17 mouse cellular contexts compared by ENCODE assay signal in genomic region chr6:54141165-54141564, GRCm38 (mm10).
DNase-seq lines count a peak whose midpoint lies in the region; ATAC-seq and TF ChIP-seq lines count a peak whose summit lies in the region.
"Had no signal": no experiment of that assay in that cellular context is flagged by ENCODE, and none has a peak within 500 bp of the region (broad histone marks: within the 10 kb centered on the region; RNA-seq: fewer than 3 reads in every experiment).

No protein-coding gene starts in this region.

- no peak for TF ChIP-seq CTCF in forebrain, postnatal 0 days (IDR thresholded peaks at IDR 0.05; ENCODE audit: low read depth)

- no peaks in the 10 kb centered on the region for H3K9me3 ChIP-seq in forebrain, embryonic 14.5 days (replicated peaks; ENCODE audit: control insufficient read depth, low read length)
- H3K9me3 ChIP-seq in forebrain, postnatal 0 days (ENCODE audit: low read length): no peaks in the 10 kb centered on the region
- H3K9me3 ChIP-seq in kidney, embryonic 14.5 days (ENCODE audit: control insufficient read depth, low read length): no peaks in the 10 kb centered on the region
- H3K9me3 ChIP-seq: lung, embryonic 15.5 days; neural tube, embryonic 12.5 days; stomach, embryonic 15.5 days had no signal

- H3K36me3 ChIP-seq in forebrain, embryonic 14.5 days (ENCODE audit: control insufficient read depth, insufficient read depth, low read length): no peaks in the 10 kb centered on the region
- no peaks in the 10 kb centered on the region for H3K36me3 ChIP-seq in forebrain, postnatal 0 days (ENCODE audit: insufficient read depth)
- H3K36me3 ChIP-seq in kidney, embryonic 14.5 days (ENCODE audit: control insufficient read depth, insufficient read depth, low read length): no peaks in the 10 kb centered on the region
- H3K36me3 ChIP-seq: lung, embryonic 15.5 days; neural tube, embryonic 12.5 days; stomach, embryonic 15.5 days had no signal

- peak overlapping the region; percentile 9; the same call in 1 of the 2 replicates for H3K27ac ChIP-seq in forebrain, embryonic 14.5 days (ENCODE audit: low read depth, low read length)
- no peak overlapping the region for H3K27ac ChIP-seq in forebrain, postnatal 0 days (ENCODE audit: low read depth, low read length)
- H3K27ac ChIP-seq in kidney, embryonic 14.5 days (ENCODE audit: low read depth, low read length): no peak overlapping the region
- H3K27ac ChIP-seq: kidney, postnatal 0 days; liver, embryonic 14.5 days; lung, embryonic 15.5 days; neural tube, embryonic 12.5 days; stomach, embryonic 15.5 days had no signal

- 52% methylated on average over 3 of the region's 3 CpGs for WGBS in forebrain, embryonic 14.5 days
- 50% methylated on average over 3 of the region's 3 CpGs for WGBS in forebrain, postnatal 0 days
- 77% methylated on average over 3 of the region's 3 CpGs for WGBS in kidney, embryonic 14.5 days

- ATAC-seq in forebrain, embryonic 14.5 days: peak; percentile 18; the same call in 1 of the 2 replicates
- ATAC-seq in forebrain, postnatal 0 days: no peak
- no peak for ATAC-seq in kidney, embryonic 14.5 days (ENCODE audit: low FRiP score, low TSS enrichment)

- no peak overlapping the region for H3K9ac ChIP-seq in forebrain, embryonic 14.5 days (ENCODE audit: low read length)
- H3K9ac ChIP-seq in forebrain, postnatal 0 days: no peak overlapping the region
- no peak overlapping the region for H3K9ac ChIP-seq in kidney, embryonic 14.5 days (ENCODE audit: low read depth, low read length)
- H3K9ac ChIP-seq: liver, embryonic 14.5 days; lung, embryonic 15.5 days; neural tube, embryonic 12.5 days; stomach, embryonic 15.5 days had no signal

- no peaks in the 10 kb centered on the region for H3K27me3 ChIP-seq in forebrain, embryonic 14.5 days (replicated peaks; ENCODE audit: control insufficient read depth, insufficient read depth, low read length)
- H3K27me3 ChIP-seq in forebrain, postnatal 0 days (ENCODE audit: insufficient read depth, low read length): no peaks in the 10 kb centered on the region
- no peaks in the 10 kb centered on the region for H3K27me3 ChIP-seq in kidney, embryonic 14.5 days (ENCODE audit: control insufficient read depth, insufficient read depth, low read length)
- H3K27me3 ChIP-seq: lung, embryonic 15.5 days; neural tube, embryonic 12.5 days; stomach, embryonic 15.5 days had no signal

- H3K4me1 ChIP-seq in forebrain, embryonic 14.5 days (ENCODE audit: control insufficient read depth, insufficient read depth, low read length): peaks cover 17% of the 10 kb centered on the region
- no peaks in the 10 kb centered on the region; the same call in 1 of the 2 replicates for H3K4me1 ChIP-seq in forebrain, postnatal 0 days (ENCODE audit: insufficient read depth)
- H3K4me1 ChIP-seq in kidney, embryonic 14.5 days (ENCODE audit: control insufficient read depth, insufficient read depth, low read length): peaks cover 8% of the 10 kb centered on the region
- H3K4me1 ChIP-seq: neural tube, embryonic 12.5 days; stomach, embryonic 15.5 days had no signal

- H3K4me2 ChIP-seq in forebrain, embryonic 14.5 days (ENCODE audit: low read length): no peak overlapping the region
- no peak overlapping the region for H3K4me2 ChIP-seq in forebrain, postnatal 0 days (ENCODE audit: low read depth)
- H3K4me2 ChIP-seq in kidney, embryonic 14.5 days (replicated peaks; ENCODE audit: low read depth, low read length): no peak overlapping the region
- H3K4me2 ChIP-seq: lung, embryonic 15.5 days; neural tube, embryonic 12.5 days; stomach, embryonic 15.5 days had no signal

- H3K4me3 ChIP-seq in forebrain, embryonic 14.5 days (ENCODE audit: low read depth, low read length): no peak overlapping the region
- H3K4me3 ChIP-seq in forebrain, postnatal 0 days (ENCODE audit: low read depth, low read length): no peak overlapping the region
- no peak overlapping the region for H3K4me3 ChIP-seq in kidney, embryonic 14.5 days (ENCODE audit: low read length)
- H3K4me3 ChIP-seq: lung, embryonic 15.5 days; neural tube, embryonic 12.5 days; stomach, embryonic 15.5 days had no signal

- DNase-seq in forebrain, embryonic 14.5 days (ENCODE audit: low spot score): peak; percentile 56
- no peak for DNase-seq in forebrain, postnatal 0 days
- peak; percentile 28 to 40 for DNase-seq in kidney, adult 8-10 months
- peak; percentile 28 for DNase-seq in ZHBTc4 (ENCODE audit: low read depth, low spot score)
- DNase-seq in kidney, postnatal 25 days: peak; percentile 43 to 53
- DNase-seq in layer of hippocampus, adult 18-20 months (ENCODE audit: low spot score in 2 of 2): no peak
- DNase-seq: embryo, embryonic 11 days; gastrocnemius, postnatal 36 days; lung, postnatal 4 days; right cerebral cortex, postnatal 25 days; thymus, adult 18-20 months had no signal

Comparison
In these comparisons a context has a peak if more than half of its experiments do, and no peak if none do; other contexts are left out.
1. DNase-seq: peak in forebrain, embryonic 14.5 days (single experiment), kidney, adult 8-10 months (2 of 2), ZHBTc4 (single experiment) and kidney, postnatal 25 days (2 of 2); none in forebrain, postnatal 0 days (single experiment) and layer of hippocampus, adult 18-20 months (0 of 2).